Mouse (Mus musculus) forebrain, postnatal 0 days (tissue): ENCODE results near the gene Dclk3. TPM values are rescaled to one million over a fixed set of nuclear protein-coding genes. Genes with fewer than 3 reads are reported as not detected.

Experiments
- ATAC-seq: fragments of 200-750 bp; cut with Nextera tagmentation; 2 replicates; pipeline ENCODE4 v1.8.0; 2017; ENCODE audit warnings: mild to moderate bottlenecking, moderate library complexity
- DNase-seq: peaks from one replicate; pipeline ENCODE4 v3.0.0-alpha.2; 2015
- H3K27ac ChIP-seq: fragments of 300-500 bp; sonication (generic); 2 replicates; pipeline ENCODE4 v1.5.1; 2014; ENCODE audit warnings: low read depth, mild to moderate bottlenecking, antibody characterized with exemption, low read length, moderate library complexity, mixed read lengths
- H3K27me3 ChIP-seq: fragments of 300-500 bp; sonication (generic); 2 replicates; pipeline ENCODE4 v1.6.1; 2014; ENCODE audit warnings: mild to moderate bottlenecking, low read length, mixed read lengths; ENCODE audit not compliant: insufficient read depth
- H3K36me3 ChIP-seq: fragments of 300-500 bp; sonication (generic); 2 replicates; pipeline ENCODE4 v1.6.1; 2014; ENCODE audit warnings: mild to moderate bottlenecking, moderate library complexity; ENCODE audit not compliant: insufficient read depth
- H3K4me1 ChIP-seq: fragments of 300-500 bp; sonication (generic); 2 replicates; pipeline ENCODE4 v1.6.1; 2014; ENCODE audit warnings: antibody characterized with exemption; ENCODE audit not compliant: insufficient read depth
- H3K4me2 ChIP-seq: fragments of 300-500 bp; sonication (generic); 2 replicates; pipeline ENCODE4 v1.6.1; 2014; ENCODE audit warnings: low read depth, mild to moderate bottlenecking, moderate library complexity
- H3K4me3 ChIP-seq: fragments of 300-500 bp; sonication (generic); 2 replicates; pipeline ENCODE4 v1.5.1; 2014; ENCODE audit warnings: low read depth, low read length, mixed read lengths
- H3K9ac ChIP-seq: fragments of 300-500 bp; sonication (generic); 2 replicates; pipeline ENCODE4 v1.6.1; 2014; ENCODE audit warnings: mild to moderate bottlenecking
- H3K9me3 ChIP-seq: fragments of 300-500 bp; sonication (generic); 2 replicates; pipeline ENCODE4 v1.6.1; 2016; ENCODE audit warnings: low read length
- CTCF ChIP-seq: sonication (generic); IDR thresholded peaks from 2 replicates; pipeline ENCODE4 v1.5.1; 2016; ENCODE audit warnings: antibody characterized with exemption, control low read depth, low read depth
- WGBS: fragments of 180-500 bp; shearing (Covaris S2); extraction: QIAGEN DNeasy Blood & Tissue Kit; methylation state at CpG from one replicate; pipeline ENCODE4 v1.1.7; 2014; 5-methylcytosine and 5-hydroxymethylcytosine counted together
- polyA plus RNA-seq: library from polyadenylated mRNA; unstranded; fragments of >200 nt; fragmentation: Nextera tagmentation; extraction: Ambion mirVana; gene quantifications from 2 replicates; pipeline ENCODE4 v1.2.1, GENCODE M21; 2015
- total RNA-seq: library from RNA; depleted of rRNA; stranded (reverse); fragments of >200 nt; gene quantifications from 2 replicates; pipeline ENCODE4 v1.2.3, GENCODE M21; 2014

The Dclk3 gene
- total and polyA plus RNA-seq, 2 experiments from 2014 or later = 11.6 to 20.8 TPM

GRCm38 (mm10) chr9:111506075-111506474 is 67.2 kb downstream of the Dclk3 start:
- no peaks in the 10 kb centered on the region for H3K36me3 ChIP-seq
- no peak overlapping the region for H3K27ac ChIP-seq
- DNase-seq (no peak), ATAC-seq (no peak)
- no peak for TF ChIP-seq CTCF
- H3K9me3 ChIP-seq = no peaks in the 10 kb centered on the region
- no peak overlapping the region for H3K9ac ChIP-seq
- H3K4me3 ChIP-seq = no peak overlapping the region
- no peaks in the 10 kb centered on the region for H3K4me1 ChIP-seq
- H3K27me3 ChIP-seq = no peaks in the 10 kb centered on the region
- no peak overlapping the region for H3K4me2 ChIP-seq
- WGBS = 21% methylated on average over 3 of the region's 3 CpGs

GRCm38 (mm10) chr9:111514586-111515473 is 75.9 kb downstream of the Dclk3 start:
- no peaks in the 10 kb centered on the region for H3K36me3 ChIP-seq
- no peak overlapping the region for H3K9ac ChIP-seq
- no peak overlapping the region for H3K4me2 ChIP-seq
- H3K4me1 ChIP-seq = no peaks in the 10 kb centered on the region
- peak; percentile 31 for DNase-seq
- no peaks in the 10 kb centered on the region for H3K27me3 ChIP-seq
- whole genome bisulfite sequencing = 46% methylated on average over 15 of the region's 15 CpGs
- H3K4me3 ChIP-seq = no peak overlapping the region
- no peaks in the 10 kb centered on the region for H3K9me3 ChIP-seq
- TF ChIP-seq CTCF = no peak
- peak; percentile 56 for ATAC-seq
- no peak overlapping the region for H3K27ac ChIP-seq

- 86% methylated on average over 3 of the region's 3 CpGs for WGBS
- ATAC-seq = no peak
- H3K4me2 ChIP-seq = no peak overlapping the region
Observed at GRCm38 (mm10) chr9:111515536-111515935, 76.7 kb downstream of the Dclk3 start.

GRCm38 (mm10) chr9:111522226-111522625 is 83.3 kb downstream of the Dclk3 start:
- Histone ChIP-seq H3K36me3 (no peaks in the 10 kb centered on the region), H3K9me3 (no peaks in the 10 kb centered on the region), H3K4me3 (no peak overlapping the region), H3K27me3 (no peaks in the 10 kb centered on the region), H3K9ac (no peak overlapping the region), H3K4me2 (no peak overlapping the region), H3K27ac (no peak overlapping the region), H3K4me1 (no peaks in the 10 kb centered on the region)
- no peak for TF ChIP-seq CTCF
- DNase-seq = no peak
- WGBS = 94% methylated on average over 7 of the region's 7 CpGs
- ATAC-seq = no peak

More at GRCm38 (mm10) chr9:111515536-111515935, 76.7 kb downstream of the Dclk3 start:
- Histone ChIP-seq H3K4me1 (no peaks in the 10 kb centered on the region), H3K27ac (no peak overlapping the region), H3K27me3 (no peaks in the 10 kb centered on the region), H3K9me3 (no peaks in the 10 kb centered on the region), H3K36me3 (no peaks in the 10 kb centered on the region), H3K4me3 (no peak overlapping the region), H3K9ac (no peak overlapping the region)
- TF ChIP-seq CTCF = no peak
- no peak for DNase-seq

- no peak for ATAC-seq
- H3K27ac ChIP-seq = no peak overlapping the region
- no peak for DNase-seq
- no peaks in the 10 kb centered on the region for H3K27me3 ChIP-seq
- H3K9me3 ChIP-seq = no peaks in the 10 kb centered on the region
- no peak overlapping the region for H3K4me2 ChIP-seq
- TF ChIP-seq CTCF = no peak
- H3K4me3 ChIP-seq = no peak overlapping the region
- H3K9ac ChIP-seq = no peak overlapping the region
- no peaks in the 10 kb centered on the region for H3K36me3 ChIP-seq
- 95% methylated on average over 11 of the region's 11 CpGs for WGBS
- H3K4me1 ChIP-seq = no peaks in the 10 kb centered on the region
Observed at GRCm38 (mm10) chr9:111523111-111523510, 84.2 kb downstream of the Dclk3 start.

- no peaks in the 10 kb centered on the region for H3K9me3 ChIP-seq
- WGBS = 93% methylated on average over 3 of the region's 3 CpGs
- H3K9ac ChIP-seq = no peak overlapping the region
- DNase-seq (no peak), ATAC-seq (no peak)
- H3K36me3 ChIP-seq = no peaks in the 10 kb centered on the region
- no peaks in the 10 kb centered on the region for H3K4me1 ChIP-seq
- no peak for TF ChIP-seq CTCF
- H3K4me2 ChIP-seq = no peak overlapping the region
- no peaks in the 10 kb centered on the region for H3K27me3 ChIP-seq
- H3K4me3 ChIP-seq = no peak overlapping the region
- H3K27ac ChIP-seq = no peak overlapping the region
Observed at GRCm38 (mm10) chr9:111523871-111524270, 85.0 kb downstream of the Dclk3 start.

GRCm38 (mm10) chr9:111534744-111535423 is 96.0 kb downstream of the Dclk3 start:
- H3K27me3 ChIP-seq = no peaks in the 10 kb centered on the region
- no peak overlapping the region for H3K4me2 ChIP-seq
- DNase-seq = no peak
- H3K4me1 ChIP-seq = no peaks in the 10 kb centered on the region
- H3K27ac ChIP-seq = no peak overlapping the region
- H3K36me3 ChIP-seq = no peaks in the 10 kb centered on the region
- ATAC-seq = no peak
- no peaks in the 10 kb centered on the region for H3K9me3 ChIP-seq
- WGBS = 67% methylated on average over 7 of the region's 7 CpGs
- no peak for TF ChIP-seq CTCF
- H3K4me3 ChIP-seq = no peak overlapping the region
- H3K9ac ChIP-seq = no peak overlapping the region
